Comparison of ENCODE assay signal across 23 mouse cellular contexts in genomic region chr3:147096179-147096578, GRCm38 (mm10).
DNase-seq lines count a peak whose midpoint lies in the region; ATAC-seq and TF ChIP-seq lines count a peak whose summit lies in the region.
"Had no signal": no experiment of that assay in that cellular context is flagged by ENCODE, and none has a peak within 500 bp of the region (broad histone marks: within the 10 kb centered on the region; RNA-seq: fewer than 3 reads in every experiment).

No protein-coding gene starts in this region.

- H3K4me2 ChIP-seq in kidney, embryonic 14.5 days (replicated peaks; ENCODE audit: low read depth, low read length) = 0 out of 2 replicates have a peak overlapping the region, but pooled peaks have one; percentile 10
- H3K4me2 ChIP-seq: embryonic facial prominence, embryonic 13.5 days; heart, embryonic 13.5 days; hindbrain, embryonic 15.5 days had no signal

- TF ChIP-seq POLR2A in cerebellum, adult 2 months (IDR thresholded peaks at IDR 0.05; ENCODE audit: borderline replicate concordance, insufficient read depth, low read length) = no peak

- no peak for ATAC-seq in kidney, embryonic 14.5 days (ENCODE audit: low FRiP score, low TSS enrichment)
- ATAC-seq in megakaryocyte, adult 5-6 weeks (ENCODE audit: poor library complexity, severe bottlenecking) = no peak
- ATAC-seq: forebrain, postnatal 0 days; inflammation-experienced regulatory T-cells, adult 6 months had no signal

- DNase-seq in kidney, postnatal 36 days = no peak
- DNase-seq in limb, embryonic 10.5 days (ENCODE audit: low spot score) = no peak
- no peak for DNase-seq in cerebellum, adult 2 months
- DNase-seq in natural killer cell, adult 2 months (ENCODE audit: low spot score in 2 of 2) = no peak
- DNase-seq: adrenal gland, postnatal 14 days; cerebellum, adult 11-12 months; cerebellum, postnatal 10 days; forebrain, postnatal 0 days; heart, postnatal 10 days; kidney, adult 11 months; kidney, postnatal 4 days; lung, postnatal 36 days; midbrain, embryonic 14.5 days; right cerebral cortex, postnatal 14 days; thymus, postnatal 4 days had no signal

- no peaks in the 10 kb centered on the region for H3K9me3 ChIP-seq in kidney, embryonic 14.5 days (ENCODE audit: control insufficient read depth, low read length)
- peaks cover 28% of the 10 kb centered on the region for H3K9me3 ChIP-seq in megakaryocyte, embryonic 14.5 days
- H3K9me3 ChIP-seq in limb, embryonic 10.5 days (replicated peaks) = no peaks in the 10 kb centered on the region
- H3K9me3 ChIP-seq: embryonic facial prominence, embryonic 13.5 days; heart, embryonic 13.5 days; hindbrain, embryonic 10.5 days; hindbrain, embryonic 15.5 days had no signal

- no peak for TF ChIP-seq CTCF in cerebellum, adult 2 months (IDR thresholded peaks at IDR 0.05; ENCODE audit: borderline replicate concordance, insufficient read depth, low read depth, low read length)

- H3K27ac ChIP-seq in kidney, embryonic 14.5 days (ENCODE audit: low read depth, low read length) = no peak overlapping the region
- H3K27ac ChIP-seq in limb, embryonic 10.5 days = peak overlapping the region; percentile 61; the same call in 1 of the 2 replicates
- H3K27ac ChIP-seq in cerebellum, adult 2 months (ENCODE audit: insufficient read depth, low read length) = no peak overlapping the region
- H3K27ac ChIP-seq: embryonic facial prominence, embryonic 13.5 days; heart, embryonic 13.5 days; hindbrain, embryonic 10.5 days; hindbrain, embryonic 15.5 days had no signal

- H3K27me3 ChIP-seq in kidney, embryonic 14.5 days (ENCODE audit: control insufficient read depth, insufficient read depth, low read length) = no peaks in the 10 kb centered on the region
- H3K27me3 ChIP-seq in megakaryocyte, embryonic 14.5 days (replicated peaks) = no peaks in the 10 kb centered on the region
- H3K27me3 ChIP-seq in limb, embryonic 10.5 days (ENCODE audit: low read depth, poor library complexity, severe bottlenecking) = peaks cover 11% of the 10 kb centered on the region
- no peaks in the 10 kb centered on the region; the same call in 1 of the 2 replicates for H3K27me3 ChIP-seq in cerebellum, adult 2 months (ENCODE audit: control insufficient read depth, insufficient read depth, low read length)
- H3K27me3 ChIP-seq: hindbrain, embryonic 15.5 days had no signal

- no peak overlapping the region for H3K4me3 ChIP-seq in kidney, embryonic 14.5 days (ENCODE audit: low read length)
- H3K4me3 ChIP-seq in megakaryocyte, embryonic 14.5 days (replicated peaks) = peak overlapping the region; percentile 23
- H3K4me3 ChIP-seq in limb, embryonic 10.5 days = no peak overlapping the region
- H3K4me3 ChIP-seq in cerebellum, adult 2 months (replicated peaks; ENCODE audit: insufficient read depth, low read depth, low read length) = no peak overlapping the region
- H3K4me3 ChIP-seq: embryonic facial prominence, embryonic 13.5 days; heart, embryonic 13.5 days; hindbrain, embryonic 10.5 days; hindbrain, embryonic 15.5 days had no signal

- peaks cover 5% of the 10 kb centered on the region; the same call in 1 of the 2 replicates for H3K4me1 ChIP-seq in kidney, embryonic 14.5 days (ENCODE audit: control insufficient read depth, insufficient read depth, low read length)
- no peaks in the 10 kb centered on the region for H3K4me1 ChIP-seq in megakaryocyte, embryonic 14.5 days
- H3K4me1 ChIP-seq in limb, embryonic 10.5 days = peaks cover 61% of the 10 kb centered on the region
- H3K4me1 ChIP-seq in cerebellum, adult 2 months (ENCODE audit: control insufficient read depth, insufficient read depth, low read length) = no peaks in the 10 kb centered on the region

- WGBS in kidney, embryonic 14.5 days = 46% methylated on average over 9 of the region's 9 CpGs
- WGBS in limb, embryonic 10.5 days = 53% methylated on average over 9 of the region's 9 CpGs
- WGBS in cerebellum, adult 2 months = 70% methylated on average over 9 of the region's 9 CpGs

- H3K36me3 ChIP-seq in kidney, embryonic 14.5 days (ENCODE audit: control insufficient read depth, insufficient read depth, low read length) = no peaks in the 10 kb centered on the region
- H3K36me3 ChIP-seq in megakaryocyte, embryonic 14.5 days (replicated peaks; ENCODE audit: low read length) = no peaks in the 10 kb centered on the region
- H3K36me3 ChIP-seq in limb, embryonic 10.5 days = no peaks in the 10 kb centered on the region
- H3K36me3 ChIP-seq: embryonic facial prominence, embryonic 13.5 days; heart, embryonic 13.5 days; hindbrain, embryonic 10.5 days; hindbrain, embryonic 15.5 days had no signal

- peak overlapping the region; percentile 18; the same call in 1 of the 2 replicates for H3K9ac ChIP-seq in kidney, embryonic 14.5 days (ENCODE audit: low read depth, low read length)
- H3K9ac ChIP-seq: embryonic facial prominence, embryonic 13.5 days; forebrain, postnatal 0 days; heart, embryonic 13.5 days; hindbrain, embryonic 15.5 days had no signal
